Mouse (Mus musculus): ENCODE data around the gene Crk.

Gene Crk

GRCm38 (mm10) chr11:75738477-75738821 is 59.4 kb downstream of the Crk start:
- DNase-seq (ENCODE audit: low spot score), result no peak

DNA sequence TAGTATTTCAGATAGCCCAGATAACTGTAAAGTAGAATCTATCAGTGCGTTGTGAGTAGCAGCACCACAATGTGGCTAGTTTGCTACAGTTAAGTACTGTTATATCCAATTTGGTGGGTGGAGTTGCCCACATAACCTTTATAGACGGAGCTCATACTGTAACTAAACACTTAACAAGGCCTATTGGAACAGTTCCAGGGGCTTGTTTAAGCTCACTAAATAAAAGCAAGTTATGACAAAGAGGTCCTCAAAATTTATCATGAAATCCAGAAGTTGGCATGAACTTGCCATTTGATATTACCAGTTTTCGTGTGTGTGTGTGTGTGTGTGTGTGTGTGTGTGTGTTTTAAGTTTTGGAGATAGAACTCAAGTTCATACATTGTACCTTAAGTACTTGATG is 61.1 kb downstream of the Crk start:
- no peak for DNase-seq (ENCODE audit: low spot score)

- no peak for DNase-seq (ENCODE audit: low spot score)
Measured at GRCm38 (mm10) chr11:75741615-75742014, 62.6 kb downstream of the Crk start.

DNA sequence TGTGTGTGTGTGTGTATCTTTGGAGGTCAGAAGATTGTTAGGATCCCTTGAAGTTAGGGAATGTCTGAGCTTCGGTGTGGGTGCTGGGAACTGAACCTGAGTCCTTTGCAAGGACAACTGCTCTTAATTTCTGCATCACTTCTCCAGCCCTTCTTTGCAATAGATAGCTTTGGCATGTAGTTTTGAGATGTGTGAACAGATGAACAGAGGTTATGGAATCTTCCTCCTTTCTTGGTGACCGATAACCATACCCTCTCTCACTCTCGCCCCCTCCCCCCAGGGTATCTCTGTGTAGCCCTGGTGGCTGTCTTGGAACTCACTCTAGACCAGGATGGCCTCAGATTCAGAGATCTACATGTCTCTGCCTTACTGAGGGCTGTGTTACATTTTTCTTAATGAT is 65.7 kb downstream of the Crk start:
- DNase-seq (ENCODE audit: low spot score), result no peak

GRCm38 (mm10) chr11:75750537-75750936 is 71.5 kb downstream of the Crk start:
- no peak for DNase-seq (ENCODE audit: low spot score)

GRCm38 (mm10) chr11:75751082-75751481 is 72.0 kb downstream of the Crk start:
- DNase-seq (ENCODE audit: low spot score), result no peak
